Mouse (Mus musculus): ENCODE results near the gene Akr1b8. TPM values are rescaled to one million over a fixed set of nuclear protein-coding genes. Genes with fewer than 3 reads are reported as not detected.

Gene Akr1b8
- polyA plus RNA-seq (2012; rRNA removed) = 1.8 and 2.2 TPM in 2 replicates

GRCm38 (mm10) chr6:34353658-34354353, at the start of gene Akr1b8:
TSS of gene Akr1b8 (plus strand) at chr6:34354119.
- no peak for TF ChIP-seq POLR2A (IDR thresholded peaks at IDR 0.05; ENCODE audit: extremely low read depth, insufficient read depth, low read length)
- Histone ChIP-seq H3K4me1 (ENCODE audit: control insufficient read depth, insufficient read depth, low read length) (no peaks in the 10 kb centered on the region), H3K27ac (ENCODE audit: insufficient read depth, low read length) (no peak within 1 kb of the TSS), H3K4me3 (ENCODE audit: insufficient read depth, low read length) (no peak within 1 kb of the TSS)

DNA sequence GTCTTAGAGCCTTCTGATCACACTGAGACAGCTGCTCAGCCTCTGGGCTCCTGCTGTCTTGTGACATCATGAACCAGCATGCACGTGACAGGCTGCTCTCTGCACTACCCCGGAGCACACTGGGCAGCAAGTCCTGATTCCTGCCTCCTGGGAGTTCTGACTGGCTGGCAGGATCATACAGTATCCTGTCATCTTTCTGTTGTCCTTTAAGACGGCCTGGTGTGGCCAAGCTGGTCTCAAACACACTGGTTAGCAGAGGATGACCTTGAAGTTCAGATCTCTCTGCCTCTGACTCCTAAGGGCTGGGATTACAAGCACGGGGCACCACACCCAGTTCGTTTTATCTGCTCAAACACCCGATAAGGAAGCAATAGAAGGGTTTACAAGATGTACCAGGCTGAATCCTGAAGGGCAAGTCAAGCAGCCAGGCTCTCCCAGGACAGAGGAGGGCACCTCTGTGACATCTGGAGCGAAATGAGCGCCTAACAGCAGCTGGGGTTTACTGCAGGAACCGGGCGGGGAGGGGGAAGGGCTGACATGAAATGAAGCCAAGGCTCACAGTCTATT, 49.2 kb upstream of the Akr1b8 start:
- TF ChIP-seq POLR2A (IDR thresholded peaks at IDR 0.05; ENCODE audit: extremely low read depth, insufficient read depth, low read length) (no peak), CTCF (IDR thresholded peaks at IDR 0.05; ENCODE audit: extremely low read depth, insufficient read depth, low read length) (no peak)
- H3K4me1 ChIP-seq (ENCODE audit: control insufficient read depth, insufficient read depth, low read length) = no peaks in the 10 kb centered on the region

DNA sequence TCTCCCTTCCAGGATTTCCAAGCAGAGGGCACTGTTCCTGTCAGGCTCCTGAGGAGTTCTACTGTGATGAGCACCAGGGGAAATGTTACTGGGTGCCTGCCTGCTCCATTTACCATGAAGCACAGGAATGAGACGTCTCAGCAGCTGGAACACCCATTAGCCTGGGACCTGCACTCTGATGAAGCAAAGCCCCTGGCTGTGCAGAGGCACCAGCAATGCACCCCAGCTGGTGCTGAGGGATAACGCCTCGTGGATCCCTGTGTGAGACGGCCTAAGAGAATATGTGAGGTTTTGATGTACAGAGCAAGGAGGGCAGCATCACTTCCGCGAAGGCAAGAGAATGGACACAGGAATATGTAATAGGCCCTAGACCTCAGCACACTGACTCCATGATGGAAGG, 47.1 kb upstream of the Akr1b8 start:
- Histone ChIP-seq H3K27ac (ENCODE audit: insufficient read depth, low read length) (no peak overlapping the region), H3K4me1 (ENCODE audit: control insufficient read depth, insufficient read depth, low read length) (no peaks in the 10 kb centered on the region), H3K4me3 (ENCODE audit: insufficient read depth, low read length) (no peak overlapping the region)
- no peak for TF ChIP-seq POLR2A (IDR thresholded peaks at IDR 0.05; ENCODE audit: extremely low read depth, insufficient read depth, low read length)
- no peak for TF ChIP-seq CTCF (IDR thresholded peaks at IDR 0.05; ENCODE audit: extremely low read depth, insufficient read depth, low read length)

More for the DNA sequence above, 49.2 kb upstream of the Akr1b8 start:
- H3K27ac ChIP-seq (ENCODE audit: insufficient read depth, low read length) = no peak overlapping the region
- no peak overlapping the region for H3K4me3 ChIP-seq (ENCODE audit: insufficient read depth, low read length)

GRCm38 (mm10) chr6:34309526-34309925, 44.4 kb upstream of the Akr1b8 start:
- no peaks in the 10 kb centered on the region for H3K4me1 ChIP-seq (ENCODE audit: control insufficient read depth, insufficient read depth, low read length)
- H3K27ac ChIP-seq (ENCODE audit: insufficient read depth, low read length) = no peak overlapping the region
- TF ChIP-seq CTCF (IDR thresholded peaks at IDR 0.05; ENCODE audit: extremely low read depth, insufficient read depth, low read length) (no peak), POLR2A (IDR thresholded peaks at IDR 0.05; ENCODE audit: extremely low read depth, insufficient read depth, low read length) (no peak)
- no peak overlapping the region for H3K4me3 ChIP-seq (ENCODE audit: insufficient read depth, low read length)

DNA sequence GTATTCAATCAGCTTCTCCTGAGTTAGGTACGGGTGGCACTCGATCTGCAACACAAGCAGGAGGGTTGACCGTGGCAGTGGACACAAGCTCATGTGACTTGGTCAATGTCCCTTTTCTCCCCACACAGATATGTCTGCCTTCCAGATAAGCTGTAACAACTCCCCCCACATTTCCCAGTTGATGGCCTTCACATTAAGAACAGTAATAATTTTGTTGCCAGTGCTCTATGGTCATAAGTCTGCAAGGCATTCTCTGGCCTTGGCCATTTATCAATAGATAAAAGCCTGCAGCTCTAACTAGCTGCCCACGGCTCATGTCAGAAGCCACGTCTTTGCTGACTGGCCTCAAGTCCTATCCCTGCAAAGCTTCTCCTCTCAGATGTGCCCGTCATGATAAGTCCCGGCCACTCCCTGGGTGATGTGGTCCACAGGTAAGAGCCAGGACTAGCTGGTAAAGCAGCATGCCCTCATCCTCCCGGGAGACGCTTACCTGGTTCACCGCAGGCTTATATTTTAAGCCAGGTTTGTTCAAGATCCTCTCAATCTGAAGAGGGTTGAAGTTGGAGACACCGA, 43.8 kb upstream of the Akr1b8 start:
- H3K4me1 ChIP-seq (ENCODE audit: control insufficient read depth, insufficient read depth, low read length) = no peaks in the 10 kb centered on the region
- no peak overlapping the region for H3K27ac ChIP-seq (ENCODE audit: insufficient read depth, low read length)
- no peak for TF ChIP-seq CTCF (IDR thresholded peaks at IDR 0.05; ENCODE audit: extremely low read depth, insufficient read depth, low read length)
- TF ChIP-seq POLR2A (IDR thresholded peaks at IDR 0.05; ENCODE audit: extremely low read depth, insufficient read depth, low read length) = no peak
- no peak overlapping the region for H3K4me3 ChIP-seq (ENCODE audit: insufficient read depth, low read length)

DNA sequence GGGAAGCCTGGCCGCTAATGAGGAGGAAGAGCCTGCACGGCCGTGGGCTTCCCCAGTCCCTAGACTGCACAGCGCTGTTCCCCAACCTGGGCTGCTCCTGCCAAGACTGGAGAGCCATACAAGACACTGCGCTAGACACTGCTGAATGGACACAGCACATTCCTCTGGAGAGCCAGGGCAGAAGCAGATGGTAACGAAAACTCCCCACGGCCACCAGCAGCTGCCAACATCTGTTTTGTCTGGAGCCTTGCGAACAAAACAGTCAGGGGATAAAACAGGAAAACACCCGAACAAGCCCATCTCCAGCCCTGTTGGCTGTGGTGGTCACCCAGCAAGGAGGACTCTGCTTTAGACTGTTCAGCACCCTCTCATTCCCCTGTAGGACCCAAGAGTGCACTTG, 40.5 kb upstream of the Akr1b8 start:
- Histone ChIP-seq H3K4me3 (ENCODE audit: insufficient read depth, low read length) (no peak overlapping the region), H3K27ac (ENCODE audit: insufficient read depth, low read length) (no peak overlapping the region), H3K4me1 (ENCODE audit: control insufficient read depth, insufficient read depth, low read length) (peaks cover 2% of the 10 kb centered on the region; the same call in 1 of the 2 replicates)
- TF ChIP-seq CTCF (IDR thresholded peaks at IDR 0.05; ENCODE audit: extremely low read depth, insufficient read depth, low read length) (no peak), POLR2A (IDR thresholded peaks at IDR 0.05; ENCODE audit: extremely low read depth, insufficient read depth, low read length) (no peak)

- Histone ChIP-seq H3K4me3 (ENCODE audit: insufficient read depth, low read length) (no peak overlapping the region), H3K4me1 (ENCODE audit: control insufficient read depth, insufficient read depth, low read length) (peaks cover 2% of the 10 kb centered on the region; the same call in 1 of the 2 replicates), H3K27ac (ENCODE audit: insufficient read depth, low read length) (no peak overlapping the region)
- TF ChIP-seq CTCF (IDR thresholded peaks at IDR 0.05; ENCODE audit: extremely low read depth, insufficient read depth, low read length) = no peak
- no peak for TF ChIP-seq POLR2A (IDR thresholded peaks at IDR 0.05; ENCODE audit: extremely low read depth, insufficient read depth, low read length)
These were observed 40.0 kb upstream of the Akr1b8 start for GRCm38 (mm10) chr6:34313921-34314320.

DNA sequence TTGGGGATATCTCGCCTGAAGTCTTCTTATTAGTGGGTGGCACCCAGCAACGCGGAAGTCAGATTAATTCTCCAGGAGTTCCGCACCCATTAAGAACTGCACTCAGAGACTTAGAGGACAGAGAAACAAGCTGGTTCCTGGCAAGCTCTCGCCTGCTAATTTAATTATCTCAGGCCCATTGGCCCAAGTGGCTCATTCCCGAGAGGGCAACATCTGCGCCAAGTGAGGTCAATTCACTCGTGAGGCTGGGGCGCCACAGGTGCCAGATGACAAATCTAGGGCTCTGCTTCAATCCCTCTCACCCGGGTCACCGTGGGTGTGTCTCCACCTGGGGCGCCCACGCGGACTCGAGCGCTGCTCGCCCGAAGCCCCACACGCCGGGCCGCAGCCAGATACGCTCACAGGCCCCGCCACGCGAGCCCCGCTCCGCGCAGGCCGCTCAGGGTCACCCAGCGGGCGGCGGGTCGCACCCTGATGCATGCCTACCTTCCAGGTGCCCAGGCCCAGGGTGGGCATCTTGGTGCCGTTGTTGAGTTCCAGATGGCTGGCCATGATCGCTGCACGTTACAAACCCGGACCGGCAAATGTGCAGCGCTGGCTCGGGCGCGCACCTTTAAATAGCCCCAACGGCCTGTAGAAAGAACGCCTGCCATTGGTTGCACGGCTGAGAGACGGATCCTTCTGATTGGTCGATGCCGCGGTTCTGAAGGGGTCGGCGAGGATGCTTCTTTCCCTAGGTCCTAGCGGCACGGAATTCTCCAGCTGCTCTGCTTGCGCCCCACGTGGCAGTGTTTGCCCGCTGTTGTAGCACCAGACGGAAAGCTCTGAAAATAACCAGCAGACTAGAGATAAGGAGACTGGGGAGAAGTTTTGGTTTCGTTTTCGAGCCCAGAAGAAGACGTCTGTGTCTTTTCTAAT, 36.8 kb upstream of the Akr1b8 start, which contains the start of gene Akr1b3:
TSS of gene Akr1b3 (minus strand) at position 625 of the 918 bp plus-strand sequence.
- Histone ChIP-seq H3K4me1 (ENCODE audit: control insufficient read depth, insufficient read depth, low read length) (peaks cover 2% of the 10 kb centered on the region; the same call in 1 of the 2 replicates), H3K27ac (ENCODE audit: insufficient read depth, low read length) (no peak within 1 kb of the TSS)
- TF ChIP-seq POLR2A (IDR thresholded peaks at IDR 0.05; ENCODE audit: extremely low read depth, insufficient read depth, low read length) = peak; percentile 55; the same call in 1 of the 2 replicates
- TF ChIP-seq CTCF (IDR thresholded peaks at IDR 0.05; ENCODE audit: extremely low read depth, insufficient read depth, low read length) = no peak

DNA sequence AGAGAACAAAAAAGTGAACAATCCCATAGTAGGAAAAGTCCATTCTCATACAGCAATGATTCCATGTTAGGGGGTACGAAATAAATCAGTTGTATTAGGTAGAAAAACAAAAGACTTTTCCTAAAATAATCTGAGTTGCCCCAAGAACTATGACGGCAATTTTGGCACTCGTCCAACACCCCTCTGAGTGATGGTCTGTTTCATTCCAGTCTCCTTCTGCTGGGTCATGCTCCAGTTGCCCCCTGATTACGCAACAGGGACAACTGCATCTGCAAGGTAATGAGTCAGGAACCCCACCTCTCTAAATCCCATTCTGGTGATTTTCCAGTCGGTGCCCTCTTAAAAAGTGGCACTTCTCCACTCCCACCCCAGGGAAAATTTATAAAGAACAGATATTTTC, 35.7 kb upstream of the Akr1b8 start:
- TF ChIP-seq CTCF (IDR thresholded peaks at IDR 0.05; ENCODE audit: extremely low read depth, insufficient read depth, low read length) (no peak), POLR2A (IDR thresholded peaks at IDR 0.05; ENCODE audit: extremely low read depth, insufficient read depth, low read length) (no peak)
- Histone ChIP-seq H3K4me3 (ENCODE audit: insufficient read depth, low read length) (no peak overlapping the region; the same call in 1 of the 2 replicates), H3K4me1 (ENCODE audit: control insufficient read depth, insufficient read depth, low read length) (peaks cover 2% of the 10 kb centered on the region; the same call in 1 of the 2 replicates), H3K27ac (ENCODE audit: insufficient read depth, low read length) (no peak overlapping the region)

More for the DNA sequence above, 36.8 kb upstream of the Akr1b8 start, which contains the start of gene Akr1b3:
- peak within 1 kb of the TSS; percentile 66 for H3K4me3 ChIP-seq (ENCODE audit: insufficient read depth, low read length)
